20 mouse cellular contexts compared by ENCODE assay signal in the genomic region with DNA sequence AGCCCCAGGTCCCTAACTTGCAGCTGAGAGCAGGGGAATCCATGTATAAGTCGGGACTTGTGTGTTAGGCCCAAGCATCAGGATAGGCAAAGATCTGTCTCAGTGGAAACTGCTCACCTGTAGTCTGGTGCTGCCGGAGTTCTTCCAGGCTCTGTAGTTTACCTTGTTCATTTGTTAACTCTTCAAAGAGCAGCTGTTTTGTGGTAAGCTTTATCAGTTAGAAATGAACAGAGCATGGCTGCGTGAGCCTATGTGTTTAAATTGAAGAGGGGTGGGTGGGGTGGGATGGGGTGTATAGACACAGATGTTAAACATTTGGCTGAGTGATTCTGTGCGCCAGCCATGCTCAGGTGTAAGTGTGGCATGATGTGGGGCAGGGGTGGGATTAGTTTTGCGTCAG.
DNase-seq lines count a peak whose midpoint lies in the region; ATAC-seq and TF ChIP-seq lines count a peak whose summit lies in the region.
"Had no signal": no experiment of that assay in that cellular context is flagged by ENCODE, and none has a peak within 500 bp of the region (broad histone marks: within the 10 kb centered on the region; RNA-seq: fewer than 3 reads in every experiment).

No protein-coding gene starts in this region.

- no peaks in the 10 kb centered on the region for H3K9me3 ChIP-seq in liver, embryonic 12.5 days (replicated peaks)
- no peaks in the 10 kb centered on the region for H3K9me3 ChIP-seq in liver, embryonic 11.5 days (ENCODE audit: control insufficient read depth, low read length)
- peaks cover 23% of the 10 kb centered on the region for H3K9me3 ChIP-seq in CH12.LX (replicated peaks; ENCODE audit: low read length)
- no peaks in the 10 kb centered on the region for H3K9me3 ChIP-seq in liver, embryonic 15.5 days (replicated peaks)
- H3K9me3 ChIP-seq: liver, embryonic 13.5 days; midbrain, embryonic 15.5 days; neural tube, embryonic 15.5 days had no signal

- whole genome bisulfite sequencing in liver, embryonic 12.5 days (ENCODE audit: insufficient replicate concordance): 74% methylated on average over 5 of the region's 5 CpGs
- WGBS in liver, embryonic 11.5 days: 79% methylated on average over 5 of the region's 5 CpGs
- 57% methylated on average over 5 of the region's 5 CpGs for WGBS in liver, embryonic 15.5 days (ENCODE audit: insufficient replicate concordance)

- no peak for TF ChIP-seq RAD21 in CH12.LX (IDR thresholded peaks at IDR 0.05; ENCODE audit: low read depth, low read length)

- no peak for TF ChIP-seq CTCF in CH12.LX (conservative IDR thresholded peaks at IDR 0.05 in 1 of 2, IDR thresholded peaks at IDR 0.05 in 1 of 2; ENCODE audit: low read depth in 2 of 2, low read length in 2 of 2)

- no peak for ATAC-seq in liver, embryonic 12.5 days
- ATAC-seq in liver, embryonic 11.5 days (replicated peaks; ENCODE audit: low FRiP score): no peak
- ATAC-seq in liver, embryonic 15.5 days (ENCODE audit: insufficient read depth): no peak
- ATAC-seq: forebrain, postnatal 0 days; midbrain, embryonic 15.5 days had no signal

- TF ChIP-seq EP300 in CH12.LX (IDR thresholded peaks at IDR 0.05; ENCODE audit: low read length): no peak

- H3K4me2 ChIP-seq in liver, embryonic 12.5 days: no peak overlapping the region
- no peak overlapping the region for H3K4me2 ChIP-seq in liver, embryonic 11.5 days
- no peak overlapping the region for H3K4me2 ChIP-seq in CH12.LX (ENCODE audit: insufficient read depth, low read depth, poor library complexity, severe bottlenecking)
- H3K4me2 ChIP-seq in liver, embryonic 15.5 days: no peak overlapping the region
- H3K4me2 ChIP-seq: heart, embryonic 12.5 days; hindbrain, embryonic 14.5 days; liver, embryonic 13.5 days; midbrain, embryonic 15.5 days; neural tube, embryonic 15.5 days had no signal

- no peaks in the 10 kb centered on the region for H3K79me2 ChIP-seq in CH12.LX (replicated peaks; ENCODE audit: control insufficient read depth, extremely low read depth, insufficient read depth, poor library complexity, severe bottlenecking)

- H3K9ac ChIP-seq in liver, embryonic 12.5 days: no peak overlapping the region
- H3K9ac ChIP-seq in liver, embryonic 11.5 days (ENCODE audit: low read depth, low read length): no peak overlapping the region
- H3K9ac ChIP-seq in CH12.LX (ENCODE audit: insufficient read depth, low read depth): no peak overlapping the region
- H3K9ac ChIP-seq in liver, embryonic 15.5 days: no peak overlapping the region
- H3K9ac ChIP-seq: forebrain, postnatal 0 days; heart, embryonic 12.5 days; hindbrain, embryonic 14.5 days; liver, embryonic 13.5 days; midbrain, embryonic 15.5 days; neural tube, embryonic 15.5 days had no signal

- peaks cover 37% of the 10 kb centered on the region for H3K4me1 ChIP-seq in liver, embryonic 12.5 days
- peaks cover 7% of the 10 kb centered on the region for H3K4me1 ChIP-seq in liver, embryonic 11.5 days (replicated peaks; ENCODE audit: control insufficient read depth, insufficient read depth, low read length)
- peaks cover 26 to 69% of the 10 kb centered on the region in 2 experiments for H3K4me1 ChIP-seq in CH12.LX (ENCODE audit: control insufficient read depth in 1 of 2, insufficient read depth in 2 of 2)
- H3K4me1 ChIP-seq in brown adipose tissue, adult 24 weeks (ENCODE audit: control insufficient read depth, insufficient read depth, insufficient read length, low read length): 0 out of 2 replicates have a peak, but pooled peaks cover 2% of the 10 kb centered on the region
- H3K4me1 ChIP-seq in liver, embryonic 15.5 days (replicated peaks): peaks cover 23% of the 10 kb centered on the region
- H3K4me1 ChIP-seq: midbrain, embryonic 15.5 days had no signal

- DNase-seq in liver, embryonic 11.5 days (ENCODE audit: low spot score): no peak
- no peak for DNase-seq in CH12.LX (ENCODE audit: extremely low read depth)
- no peak for DNase-seq in right cerebral cortex, adult 2 months (ENCODE audit: low spot score in 2 of 2)
- no peak for DNase-seq in frontal cortex, postnatal 14 days (ENCODE audit: low spot score in 2 of 2)
- DNase-seq: adrenal gland, adult 8-10 months; cerebellum, adult 18-20 months; cerebellum, postnatal 25 days; embryo, embryonic 11 days; forebrain, postnatal 0 days; gastrocnemius, adult 2 months; kidney, postnatal 4 days; liver, embryonic 13.5 days; right cerebral cortex, postnatal 14 days had no signal

- H3K27me3 ChIP-seq in liver, embryonic 12.5 days (replicated peaks): no peaks in the 10 kb centered on the region
- no peaks in the 10 kb centered on the region for H3K27me3 ChIP-seq in liver, embryonic 11.5 days (replicated peaks; ENCODE audit: control insufficient read depth, insufficient read depth, low read length)
- no peaks in the 10 kb centered on the region for H3K27me3 ChIP-seq in CH12.LX (replicated peaks)
- no peaks in the 10 kb centered on the region for H3K27me3 ChIP-seq in liver, embryonic 15.5 days
- H3K27me3 ChIP-seq: heart, embryonic 12.5 days; liver, embryonic 13.5 days; midbrain, embryonic 15.5 days; neural tube, embryonic 15.5 days had no signal

- H3K4me3 ChIP-seq in liver, embryonic 12.5 days: no peak overlapping the region
- H3K4me3 ChIP-seq in liver, embryonic 11.5 days (ENCODE audit: low read depth, low read length): no peak overlapping the region
- no peak overlapping the region for H3K4me3 ChIP-seq in CH12.LX (replicated peaks in 1 of 3; ENCODE audit: low read depth in 2 of 3, low read length in 2 of 3, poor library complexity in 1 of 3)
- H3K4me3 ChIP-seq in brown adipose tissue, adult 24 weeks (ENCODE audit: insufficient read depth, low read depth, low read length): no peak overlapping the region
- no peak overlapping the region for H3K4me3 ChIP-seq in liver, embryonic 15.5 days (replicated peaks)
- H3K4me3 ChIP-seq: gastrocnemius, adult 2 months; heart, embryonic 12.5 days; liver, embryonic 13.5 days; midbrain, embryonic 15.5 days; neural tube, embryonic 15.5 days had no signal

- H3K27ac ChIP-seq in liver, embryonic 12.5 days: peak overlapping the region; percentile 71; the same call in 1 of the 2 replicates
- no peak overlapping the region for H3K27ac ChIP-seq in liver, embryonic 11.5 days (ENCODE audit: low read depth, low read length)
- H3K27ac ChIP-seq in CH12.LX (ENCODE audit: insufficient read depth, low read depth): peak overlapping the region; percentile 89
- H3K27ac ChIP-seq in brown adipose tissue, adult 24 weeks (replicated peaks; ENCODE audit: low read depth, low read length): peak overlapping the region; percentile 13
- H3K27ac ChIP-seq in liver, embryonic 15.5 days (replicated peaks): peak overlapping the region; percentile 68; the same call in 1 of the 2 replicates
- H3K27ac ChIP-seq: hindbrain, embryonic 14.5 days; midbrain, embryonic 15.5 days; neural tube, embryonic 15.5 days had no signal

- in situ Hi-C loops in CH12.LX (cut with MboI; ENCODE audit: low pct_ligation_motif_present, low pct_unique_long_range_greater_than_20kb, low sequenced_read_pairs): loop anchor here (25.0 kb wide), 1 partner anchor 455 kb away; a partner anchor contains a TSS

- dilution Hi-C loops in CH12.LX (cut with MboI; ENCODE audit: extremely low pct_ligation_motif_present, extremely low pct_unique_long_range_greater_than_20kb, low sequenced_read_pairs): no loop called here

- TF ChIP-seq POLR2A in CH12.LX (IDR thresholded peaks at IDR 0.05; ENCODE audit: low read depth, low read length): no peak

- H3K36me3 ChIP-seq in liver, embryonic 12.5 days: peaks cover 15% of the 10 kb centered on the region
- H3K36me3 ChIP-seq in liver, embryonic 11.5 days (ENCODE audit: control insufficient read depth, insufficient read depth, low read length): no peaks in the 10 kb centered on the region
- H3K36me3 ChIP-seq in CH12.LX (replicated peaks in 1 of 2; ENCODE audit: control insufficient read depth in 1 of 2, insufficient read depth in 1 of 2, low read length in 1 of 2): peaks cover 0 to 14% of the 10 kb centered on the region in 2 experiments
- H3K36me3 ChIP-seq in liver, embryonic 15.5 days (replicated peaks): no peaks in the 10 kb centered on the region

TF ChIP-seq in CH12.LX, 34 proteins besides CTCF, POLR2A, EP300 and RAD21:
- TF ChIP-seq ETS1 (conservative IDR thresholded peaks at IDR 0.05; ENCODE audit: low read depth, low read length): no peak
- no peak for TF ChIP-seq SIN3A (IDR thresholded peaks at IDR 0.05; ENCODE audit: low read length)
- TF ChIP-seq HCFC1 (IDR thresholded peaks at IDR 0.05; ENCODE audit: low read depth, low read length): no peak
- no peak for TF ChIP-seq CHD2 (IDR thresholded peaks at IDR 0.05; ENCODE audit: low read length)
- TF ChIP-seq NELFE (IDR thresholded peaks at IDR 0.05; ENCODE audit: low read depth, low read length): no peak
- no peak for TF ChIP-seq JUN (IDR thresholded peaks at IDR 0.05; ENCODE audit: insufficient read depth, low read depth, low read length)
- no peak for TF ChIP-seq ZKSCAN1 (IDR thresholded peaks at IDR 0.05; ENCODE audit: borderline replicate concordance, low read depth, low read length)
- no peak for TF ChIP-seq ZNF384 (IDR thresholded peaks at IDR 0.05; ENCODE audit: low read depth, low read length)
- TF ChIP-seq JUND (conservative IDR thresholded peaks at IDR 0.05; ENCODE audit: low read depth, low read length): no peak
- TF ChIP-seq USF2 (conservative IDR thresholded peaks at IDR 0.05; ENCODE audit: low read depth, low read length): no peak
- no peak for TF ChIP-seq ELF1 (IDR thresholded peaks at IDR 0.05; ENCODE audit: low read depth, low read length)
- no peak for TF ChIP-seq NRF1 (IDR thresholded peaks at IDR 0.05; ENCODE audit: low read depth, low read length)
- no peak for TF ChIP-seq UBTF (IDR thresholded peaks at IDR 0.05; ENCODE audit: low read depth, low read length)
- no peak for TF ChIP-seq MAFK (IDR thresholded peaks at IDR 0.05; ENCODE audit: insufficient replicate concordance, low read length)
- no peak for TF ChIP-seq MAX (IDR thresholded peaks at IDR 0.05; ENCODE audit: low read length)
- TF ChIP-seq E2F4 (IDR thresholded peaks at IDR 0.05; ENCODE audit: insufficient replicate concordance, low read depth, low read length): no peak
- no peak for TF ChIP-seq MYC (IDR thresholded peaks at IDR 0.05; ENCODE audit: low read depth, low read length)
- TF ChIP-seq MXI1 (IDR thresholded peaks at IDR 0.05; ENCODE audit: low read depth, low read length): no peak
- TF ChIP-seq TCF12 (IDR thresholded peaks at IDR 0.05; ENCODE audit: low read depth, low read length): no peak
